Mouse (Mus musculus) midbrain, embryonic 10.5 days (tissue): ENCODE results near the gene Cbx4. TPM values are rescaled to one million over a fixed set of nuclear protein-coding genes. Genes with fewer than 3 reads are reported as not detected.

Experiments
- DNase-seq: peaks from one replicate; pipeline ENCODE4 v3.0.0-alpha.2; 2017; ENCODE audit warnings: low spot score
- H3K27ac ChIP-seq: fragments of 300-500 bp; sonication (generic); replicated peaks from 2 replicates; pipeline ENCODE4 v1.5.1; 2016; ENCODE audit warnings: mild to moderate bottlenecking
- H3K27me3 ChIP-seq: fragments of 300-500 bp; sonication (generic); 2 replicates; pipeline ENCODE4 v1.6.1; 2016; ENCODE audit warnings: low read depth, mild to moderate bottlenecking; ENCODE audit not compliant: poor library complexity, severe bottlenecking
- H3K36me3 ChIP-seq: fragments of 300-500 bp; sonication (generic); 2 replicates; pipeline ENCODE4 v1.6.1; 2016; ENCODE audit warnings: mild to moderate bottlenecking, moderate library complexity
- H3K4me1 ChIP-seq: fragments of 300-500 bp; sonication (generic); 2 replicates; pipeline ENCODE4 v1.6.1; 2016
- H3K4me3 ChIP-seq: fragments of 300-500 bp; sonication (generic); 2 replicates; pipeline ENCODE4 v1.5.1; 2016; ENCODE audit warnings: mild to moderate bottlenecking, moderate library complexity
- H3K9me3 ChIP-seq: fragments of 300-500 bp; sonication (generic); replicated peaks from 2 replicates; pipeline ENCODE4 v1.6.1; 2016; ENCODE audit warnings: mild to moderate bottlenecking
- WGBS: fragments of 180-500 bp; shearing (Covaris S2); methylation state at CpG from one replicate; pipeline ENCODE4 v1.1.7; 2016; 5-methylcytosine and 5-hydroxymethylcytosine counted together
- polyA plus RNA-seq: library from polyadenylated mRNA; unstranded; fragments of >200 nt; fragmentation: Nextera tagmentation; extraction: Ambion mirVana; gene quantifications from 2 replicates; pipeline ENCODE4 v1.2.1, GENCODE M21; 2016

Gene Cbx4
- polyA plus RNA-seq, 1 experiment from 2014 or later = 5.1 TPM

- H3K4me1 ChIP-seq = peaks cover 66% of the 10 kb centered on the region
- peaks cover 98% of the 10 kb centered on the region for H3K27me3 ChIP-seq
- no peak for DNase-seq
- WGBS = 14% methylated on average over 7 of the region's 7 CpGs
- peak overlapping the region; percentile 40 for H3K4me3 ChIP-seq
- peak overlapping the region; percentile 77 for H3K27ac ChIP-seq
- no peaks in the 10 kb centered on the region for H3K9me3 ChIP-seq
- peaks cover 20% of the 10 kb centered on the region for H3K36me3 ChIP-seq
Observed at GRCm38 (mm10) chr11:119079445-119079837, 6.6 kb downstream of the Cbx4 start.

GRCm38 (mm10) chr11:119078691-119079444 lies 7.2 kb downstream of the Cbx4 start:
- peaks cover 60% of the 10 kb centered on the region for H3K4me1 ChIP-seq
- 1% methylated on average over 27 of the region's 27 CpGs for WGBS
- H3K27me3 ChIP-seq = peaks cover 98% of the 10 kb centered on the region
- H3K9me3 ChIP-seq = no peaks in the 10 kb centered on the region
- H3K36me3 ChIP-seq = peaks cover 20% of the 10 kb centered on the region
- peak overlapping the region; percentile 40 for H3K4me3 ChIP-seq
- H3K27ac ChIP-seq = peak overlapping the region; percentile 77
- DNase-seq = peak; percentile 64

GRCm38 (mm10) chr11:119077755-119078154 lies 8.3 kb downstream of the Cbx4 start:
- DNase-seq = no peak
- Histone ChIP-seq H3K27ac (no peak overlapping the region), H3K4me3 (no peak overlapping the region), H3K9me3 (no peaks in the 10 kb centered on the region), H3K36me3 (peaks cover 20% of the 10 kb centered on the region), H3K27me3 (peaks cover 98% of the 10 kb centered on the region), H3K4me1 (peaks cover 49% of the 10 kb centered on the region)
- WGBS = 80% methylated on average over 4 of the region's 4 CpGs

- H3K4me1 ChIP-seq = peaks cover 30% of the 10 kb centered on the region
- WGBS = 92% methylated on average over 5 of the region's 5 CpGs
- peaks cover 6% of the 10 kb centered on the region for H3K36me3 ChIP-seq
- no peaks in the 10 kb centered on the region for H3K9me3 ChIP-seq
- DNase-seq = no peak
- peaks cover 98% of the 10 kb centered on the region for H3K27me3 ChIP-seq
- H3K27ac ChIP-seq = no peak overlapping the region
- H3K4me3 ChIP-seq = no peak overlapping the region
Observed at GRCm38 (mm10) chr11:119075805-119076204, 10.2 kb downstream of the Cbx4 start.

GRCm38 (mm10) chr11:119073876-119074433 lies 12.1 kb downstream of the Cbx4 start:
- WGBS = 79% methylated on average over 6 of the region's 6 CpGs
- Histone ChIP-seq H3K9me3 (no peaks in the 10 kb centered on the region; the same call in 1 of the 2 replicates), H3K27ac (no peak overlapping the region), H3K27me3 (peaks cover 85% of the 10 kb centered on the region), H3K4me1 (peaks cover 14% of the 10 kb centered on the region), H3K36me3 (0 out of 2 replicates have a peak, but pooled peaks cover 5% of the 10 kb centered on the region), H3K4me3 (no peak overlapping the region)
- DNase-seq = no peak

GRCm38 (mm10) chr11:119072986-119073385 lies 13.0 kb downstream of the Cbx4 start:
- H3K4me1 ChIP-seq = peaks cover 4% of the 10 kb centered on the region
- H3K27me3 ChIP-seq = peaks cover 81% of the 10 kb centered on the region
- H3K27ac ChIP-seq = 0 out of 2 replicates have a peak overlapping the region, but pooled peaks have one; percentile 7
- H3K4me3 ChIP-seq = no peak overlapping the region
- H3K9me3 ChIP-seq = no peaks in the 10 kb centered on the region; the same call in 1 of the 2 replicates
- 0 out of 2 replicates have a peak, but pooled peaks cover 4% of the 10 kb centered on the region for H3K36me3 ChIP-seq
- WGBS = 78% methylated on average over 6 of the region's 6 CpGs
- DNase-seq = no peak

- H3K4me3 ChIP-seq = no peak overlapping the region
- H3K27me3 ChIP-seq = peaks cover 77% of the 10 kb centered on the region
- H3K9me3 ChIP-seq = no peaks in the 10 kb centered on the region; the same call in 1 of the 2 replicates
- no peaks in the 10 kb centered on the region for H3K36me3 ChIP-seq
- no peaks in the 10 kb centered on the region for H3K4me1 ChIP-seq
- H3K27ac ChIP-seq = no peak overlapping the region
- 87% methylated on average over 7 of the region's 7 CpGs for WGBS
- DNase-seq = no peak
Observed at GRCm38 (mm10) chr11:119072239-119072638, 13.8 kb downstream of the Cbx4 start.

GRCm38 (mm10) chr11:119066841-119067240 lies 19.2 kb downstream of the Cbx4 start:
- DNase-seq = no peak
- WGBS = 76% methylated on average over 8 of the region's 8 CpGs
- peaks cover 78% of the 10 kb centered on the region for H3K27me3 ChIP-seq

GRCm38 (mm10) chr11:119059256-119059655 lies 26.8 kb downstream of the Cbx4 start:
- H3K9me3 ChIP-seq = no peaks in the 10 kb centered on the region
- no peak overlapping the region for H3K4me3 ChIP-seq
- H3K4me1 ChIP-seq = peaks cover 55% of the 10 kb centered on the region
- H3K27ac ChIP-seq = no peak overlapping the region
- 5% methylated on average over 3 of the region's 3 CpGs for WGBS
- H3K36me3 ChIP-seq = no peaks in the 10 kb centered on the region
- peaks cover 100% of the 10 kb centered on the region for H3K27me3 ChIP-seq
- DNase-seq = no peak

More at GRCm38 (mm10) chr11:119066841-119067240, 19.2 kb downstream of the Cbx4 start:
- H3K36me3 ChIP-seq = no peaks in the 10 kb centered on the region
- peaks cover 7% of the 10 kb centered on the region for H3K4me1 ChIP-seq
- no peak overlapping the region for H3K4me3 ChIP-seq
- no peak overlapping the region for H3K27ac ChIP-seq
- no peaks in the 10 kb centered on the region; the same call in 1 of the 2 replicates for H3K9me3 ChIP-seq

- 2% methylated on average over 58 of the region's 58 CpGs for WGBS
- peak; percentile 52 for DNase-seq
- Histone ChIP-seq H3K4me1 (peaks cover 64% of the 10 kb centered on the region), H3K9me3 (no peaks in the 10 kb centered on the region), H3K27me3 (peaks cover 100% of the 10 kb centered on the region), H3K36me3 (no peaks in the 10 kb centered on the region), H3K27ac (peak overlapping the region; percentile 55; the same call in 1 of the 2 replicates), H3K4me3 (peak overlapping the region; percentile 71)
Observed at GRCm38 (mm10) chr11:119058041-119058995, 27.7 kb downstream of the Cbx4 start.

GRCm38 (mm10) chr11:119057291-119057690 lies 28.7 kb downstream of the Cbx4 start:
- no peaks in the 10 kb centered on the region for H3K36me3 ChIP-seq
- 2% methylated on average over 9 of the region's 9 CpGs for WGBS
- H3K27me3 ChIP-seq = peaks cover 100% of the 10 kb centered on the region
- H3K4me1 ChIP-seq = peaks cover 75% of the 10 kb centered on the region
- H3K27ac ChIP-seq = peak overlapping the region; percentile 97
- peak overlapping the region; percentile 71 for H3K4me3 ChIP-seq
- DNase-seq = no peak
- no peaks in the 10 kb centered on the region for H3K9me3 ChIP-seq
